Mouse (Mus musculus): Measurements from ENCODE around the gene Tmco1. TPM values are rescaled to one million over a fixed set of nuclear protein-coding genes. Genes with fewer than 3 reads are reported as not detected.

Gene Tmco1
- polyA plus RNA-seq (2012; rRNA removed): 28.3 and 36.6 TPM in 2 replicates

DNA sequence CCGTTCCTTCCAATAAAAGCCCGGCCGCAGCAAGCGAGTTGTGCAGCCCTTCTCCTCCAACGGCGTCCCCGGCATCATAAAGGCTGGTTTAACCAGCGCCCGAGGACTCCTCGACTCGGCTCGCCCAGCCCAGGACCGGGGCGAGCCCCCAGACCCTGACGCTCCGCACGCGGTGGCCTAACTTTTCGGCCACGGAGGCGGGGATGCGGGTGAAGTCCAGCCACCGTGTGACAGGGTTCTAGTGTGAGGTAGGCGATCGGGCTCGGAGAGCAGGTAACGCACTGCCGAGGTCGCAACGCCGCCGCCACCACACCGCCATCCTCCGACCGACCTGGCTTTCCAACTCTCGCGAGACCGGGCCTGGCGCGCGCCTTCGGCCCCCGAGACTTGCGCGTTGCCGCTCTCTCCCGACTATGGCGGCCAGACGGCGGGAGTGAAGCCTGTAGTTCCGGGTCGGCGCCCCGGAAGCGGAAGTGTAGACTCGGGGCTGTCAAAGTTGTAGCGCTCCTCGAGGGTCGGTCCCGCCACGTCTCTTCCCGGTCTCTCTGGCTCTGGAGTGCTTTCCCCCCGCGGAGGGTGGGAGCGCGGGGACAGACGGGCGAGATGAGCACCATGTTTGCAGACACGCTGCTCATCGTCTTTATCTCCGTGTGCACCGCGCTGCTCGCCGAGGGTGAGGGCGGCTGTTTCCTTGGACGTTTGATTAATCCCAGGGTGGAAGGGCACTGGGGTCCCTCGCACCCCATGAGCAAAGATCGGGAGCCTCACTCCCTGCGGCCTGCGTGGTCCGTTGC, at the start of gene Tmco1:
Gene Tmco1, plus strand, starts transcription at position 118 of the 794 bp plus-strand sequence.

DNA sequence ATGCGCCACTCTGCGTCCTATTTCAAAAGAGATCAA, 23.0 kb upstream of the Tmco1 start, which contains the start of gene Uck2:
Gene Uck2, minus strand, starts transcription at position 1 of the 36 bp plus-strand sequence.

GRCm38 (mm10) chr1:167349815-167350596, 41.8 kb downstream of the Tmco1 start, which contains the start of gene Aldh9a1:
TSS of gene Aldh9a1 (plus strand) at chr1:167349991.

Other genes starting within 250 kb of the Tmco1 start
- 26.6 and 48.0 TPM in 2 replicates for gene Uck2, start 23.1 kb upstream of the Tmco1 start, polyA plus RNA-seq (2012; rRNA removed)
- gene Aldh9a1, start 41.6 kb downstream of the Tmco1 start, polyA plus RNA-seq (2012; rRNA removed): 40.0 and 41.0 TPM in 2 replicates
- 152 and 205 TPM in 2 replicates for gene Mgst3, start 85.5 kb downstream of the Tmco1 start, polyA plus RNA-seq (2012; rRNA removed)
- gene Lrrc52, start 158.4 kb downstream of the Tmco1 start, polyA plus RNA-seq (2012; rRNA removed): 0.16 TPM in 1 of 2 replicates, not detected in the other